ENCODE assay signal across 20 mouse cellular contexts in the genomic region with DNA sequence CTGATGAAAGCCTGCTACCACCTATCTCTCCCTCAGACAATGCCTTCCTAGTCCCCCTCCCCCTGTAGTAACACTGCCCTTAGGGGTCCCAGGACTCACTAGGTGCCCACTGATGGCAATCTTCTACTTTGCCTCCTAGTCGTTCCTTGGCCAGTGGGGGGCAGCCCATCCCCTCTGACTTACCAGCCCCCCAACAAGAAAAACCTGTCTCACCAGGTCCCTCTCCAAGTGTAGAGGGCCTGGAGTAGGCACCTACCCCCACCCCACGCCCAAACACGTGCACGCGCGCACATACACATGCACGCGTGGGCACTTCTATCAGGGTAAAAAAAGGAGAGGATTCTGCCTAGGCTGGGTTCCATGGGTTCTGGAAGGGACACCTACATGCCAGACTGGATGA.
A peak's percentile ranks its signal among the peaks of the same experiment; 100 is the strongest.
DNase-seq lines count a peak whose midpoint lies in the region; ATAC-seq lines count a peak whose summit lies in the region.
"Had no signal": no experiment of that assay in that cellular context is flagged by ENCODE, and none has a peak within 500 bp of the region (broad histone marks: within the 10 kb centered on the region; RNA-seq: fewer than 3 reads in every experiment).

No protein-coding gene starts in this region.

- no peaks in the 10 kb centered on the region for H3K36me3 ChIP-seq in forebrain, embryonic 10.5 days (replicated peaks)
- no peaks in the 10 kb centered on the region for H3K36me3 ChIP-seq in forebrain, embryonic 13.5 days (ENCODE audit: poor library complexity, severe bottlenecking)
- H3K36me3 ChIP-seq in heart, embryonic 11.5 days (ENCODE audit: control insufficient read depth, insufficient read depth, low read length) = no peaks in the 10 kb centered on the region
- no peaks in the 10 kb centered on the region for H3K36me3 ChIP-seq in hindbrain, embryonic 12.5 days
- H3K36me3 ChIP-seq: embryonic facial prominence, embryonic 15.5 days; liver, embryonic 12.5 days; neural tube, embryonic 13.5 days had no signal

- no peaks in the 10 kb centered on the region; the same call in 1 of the 2 replicates for H3K27me3 ChIP-seq in forebrain, embryonic 10.5 days (ENCODE audit: poor library complexity, severe bottlenecking)
- H3K27me3 ChIP-seq in forebrain, embryonic 13.5 days = no peaks in the 10 kb centered on the region
- H3K27me3 ChIP-seq in heart, embryonic 11.5 days (ENCODE audit: control insufficient read depth, insufficient read depth, low read length) = peaks cover 3% of the 10 kb centered on the region; the same call in 1 of the 2 replicates
- H3K27me3 ChIP-seq in hindbrain, embryonic 12.5 days = peaks cover 4% of the 10 kb centered on the region; the same call in 1 of the 2 replicates
- H3K27me3 ChIP-seq: embryonic facial prominence, embryonic 15.5 days; liver, embryonic 12.5 days; Patski had no signal

- DNase-seq in forebrain, embryonic 10.5 days (ENCODE audit: extremely low spot score, low spot score) = no peak
- peak; percentile 48 for DNase-seq in urinary bladder, postnatal 14 days (ENCODE audit: low spot score)
- no peak for DNase-seq in urinary bladder, adult 2 months (ENCODE audit: low spot score)
- DNase-seq in lung, postnatal 25 days (ENCODE audit: low spot score) = peak; percentile 44
- no peak for DNase-seq in right cerebral cortex, postnatal 14 days
- DNase-seq: adrenal gland, adult 8-10 months; cerebellum, adult 9-11 months; embryo, embryonic 11 days; kidney, adult 2 months; kidney, postnatal 14 days; midbrain, embryonic 14.5 days; right cerebral cortex, adult 18-20 months had no signal

- H3K9ac ChIP-seq in forebrain, embryonic 13.5 days = no peak overlapping the region
- H3K9ac ChIP-seq in heart, embryonic 11.5 days (ENCODE audit: low read depth, low read length) = no peak overlapping the region
- no peak overlapping the region for H3K9ac ChIP-seq in hindbrain, embryonic 12.5 days
- H3K9ac ChIP-seq: embryonic facial prominence, embryonic 15.5 days; liver, embryonic 12.5 days; neural tube, embryonic 13.5 days had no signal

- peak overlapping the region; percentile 69 for H3K27ac ChIP-seq in forebrain, embryonic 10.5 days
- no peak overlapping the region for H3K27ac ChIP-seq in forebrain, embryonic 13.5 days
- H3K27ac ChIP-seq in heart, embryonic 11.5 days (ENCODE audit: low read depth, low read length) = no peak overlapping the region
- H3K27ac ChIP-seq in hindbrain, embryonic 12.5 days = no peak overlapping the region
- H3K27ac ChIP-seq: embryonic facial prominence, embryonic 15.5 days; liver, embryonic 12.5 days; neural tube, embryonic 13.5 days had no signal

- H3K9me3 ChIP-seq in forebrain, embryonic 10.5 days = no peaks in the 10 kb centered on the region
- H3K9me3 ChIP-seq in forebrain, embryonic 13.5 days (replicated peaks) = no peaks in the 10 kb centered on the region
- H3K9me3 ChIP-seq in heart, embryonic 11.5 days (replicated peaks; ENCODE audit: control insufficient read depth, low read length) = no peaks in the 10 kb centered on the region
- H3K9me3 ChIP-seq in hindbrain, embryonic 12.5 days (replicated peaks) = no peaks in the 10 kb centered on the region
- H3K9me3 ChIP-seq: embryonic facial prominence, embryonic 15.5 days; liver, embryonic 12.5 days; neural tube, embryonic 13.5 days had no signal

- no peak for ATAC-seq in forebrain, embryonic 13.5 days
- no peak for ATAC-seq in heart, embryonic 11.5 days (replicated peaks; ENCODE audit: insufficient number of reproducible peaks, low FRiP score, low TSS enrichment)
- no peak for ATAC-seq in hindbrain, embryonic 12.5 days (ENCODE audit: low FRiP score)
- ATAC-seq: inflammation-experienced regulatory T-cells, adult 6 months; liver, embryonic 12.5 days; Patski had no signal

- no peak overlapping the region for H3K4me3 ChIP-seq in forebrain, embryonic 10.5 days
- H3K4me3 ChIP-seq in forebrain, embryonic 13.5 days = no peak overlapping the region
- H3K4me3 ChIP-seq in heart, embryonic 11.5 days (ENCODE audit: low read depth, low read length) = no peak overlapping the region
- no peak overlapping the region for H3K4me3 ChIP-seq in hindbrain, embryonic 12.5 days
- H3K4me3 ChIP-seq: embryonic facial prominence, embryonic 15.5 days; liver, embryonic 12.5 days; neural tube, embryonic 13.5 days had no signal

- H3K4me2 ChIP-seq in forebrain, embryonic 13.5 days = no peak overlapping the region
- no peak overlapping the region for H3K4me2 ChIP-seq in heart, embryonic 11.5 days
- no peak overlapping the region for H3K4me2 ChIP-seq in hindbrain, embryonic 12.5 days (replicated peaks)
- H3K4me2 ChIP-seq: embryonic facial prominence, embryonic 15.5 days; liver, embryonic 12.5 days; neural tube, embryonic 13.5 days had no signal

- WGBS in forebrain, embryonic 10.5 days = 89% methylated on average over 8 of the region's 8 CpGs
- 87% methylated on average over 8 of the region's 8 CpGs for WGBS in forebrain, embryonic 13.5 days
- 88% methylated on average over 8 of the region's 8 CpGs for WGBS in heart, embryonic 11.5 days (ENCODE audit: insufficient replicate concordance)
- WGBS in hindbrain, embryonic 12.5 days = 88% methylated on average over 8 of the region's 8 CpGs

- peaks cover 52% of the 10 kb centered on the region for H3K4me1 ChIP-seq in forebrain, embryonic 10.5 days
- peaks cover 20% of the 10 kb centered on the region for H3K4me1 ChIP-seq in forebrain, embryonic 13.5 days
- H3K4me1 ChIP-seq in heart, embryonic 11.5 days (ENCODE audit: control insufficient read depth, insufficient read depth, low read length) = peaks cover 22% of the 10 kb centered on the region
- peaks cover 47% of the 10 kb centered on the region for H3K4me1 ChIP-seq in hindbrain, embryonic 12.5 days
- H3K4me1 ChIP-seq: liver, embryonic 12.5 days had no signal

Comparison
In these comparisons a context has a peak if more than half of its experiments do, and no peak if none do; other contexts are left out.
1. DNase-seq: peak in urinary bladder, postnatal 14 days (single experiment) and lung, postnatal 25 days (single experiment); none in forebrain, embryonic 10.5 days (single experiment), urinary bladder, adult 2 months (single experiment) and right cerebral cortex, postnatal 14 days (single experiment).